Mouse (Mus musculus) right cerebral cortex, postnatal 4 days (tissue): ENCODE data around the gene Lefty1.
"Not testable (repeated sequence)": the region's sequence is repeated elsewhere in the genome, so short reads cannot be mapped to it uniquely, and the experiment has no call there.

ENCODE experiments used
- DNase-seq: peaks from one replicate; pipeline ENCODE4 v3.0.0-alpha.2; 2022

Lefty1 gene

GRCm38 (mm10) chr1:180957989-180958388 is 23.2 kb downstream of the Lefty1 start:
- no peak for DNase-seq

DNA sequence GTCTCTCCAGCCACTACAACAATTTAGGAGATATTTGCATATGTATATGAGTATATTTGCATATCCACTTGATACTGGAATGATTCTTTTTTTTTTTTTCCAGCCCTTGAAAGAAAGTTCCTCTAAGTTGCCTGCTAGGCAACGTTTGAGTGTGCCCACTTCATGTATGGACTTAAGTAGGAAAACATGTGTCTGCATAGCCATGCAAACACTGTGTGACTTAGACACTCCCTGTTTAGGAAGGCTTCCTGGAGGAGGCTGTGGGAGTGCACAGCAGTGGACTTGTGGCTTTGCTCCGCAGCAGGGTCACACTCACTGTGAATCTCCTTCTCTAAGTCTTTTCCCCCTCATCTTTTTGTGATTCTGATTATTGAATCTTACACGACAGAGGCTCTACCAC is 24.0 kb downstream of the Lefty1 start:
- no peak for DNase-seq

GRCm38 (mm10) chr1:180965786-180966185 is 31.0 kb downstream of the Lefty1 start:
- no peak for DNase-seq

DNA sequence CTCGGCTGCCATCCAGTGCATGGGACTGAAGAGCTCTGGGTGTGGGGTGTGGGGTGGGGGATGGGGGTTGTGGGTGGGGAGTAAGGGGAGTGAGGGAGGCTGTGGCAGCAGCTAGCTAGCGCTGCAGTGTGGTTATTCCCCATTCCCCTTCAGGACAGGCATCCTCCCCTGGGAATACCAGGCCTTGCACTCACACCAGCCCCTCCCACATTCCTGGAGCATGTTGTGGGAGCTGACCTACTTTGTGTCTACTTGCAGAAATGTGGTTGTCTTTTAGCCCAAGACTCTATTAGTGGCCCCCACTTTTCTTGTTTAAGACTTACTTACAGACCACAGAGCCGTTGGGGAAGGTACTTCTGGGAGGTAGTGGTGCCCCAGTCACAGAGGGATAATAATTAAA is 31.7 kb downstream of the Lefty1 start:
- DNase-seq, result no peak

GRCm38 (mm10) chr1:180967261-180967660 is 32.4 kb downstream of the Lefty1 start:
- no peak for DNase-seq

- DNase-seq, result no peak
These were observed 38.1 kb downstream of the Lefty1 start for GRCm38 (mm10) chr1:180972941-180973340.

DNA sequence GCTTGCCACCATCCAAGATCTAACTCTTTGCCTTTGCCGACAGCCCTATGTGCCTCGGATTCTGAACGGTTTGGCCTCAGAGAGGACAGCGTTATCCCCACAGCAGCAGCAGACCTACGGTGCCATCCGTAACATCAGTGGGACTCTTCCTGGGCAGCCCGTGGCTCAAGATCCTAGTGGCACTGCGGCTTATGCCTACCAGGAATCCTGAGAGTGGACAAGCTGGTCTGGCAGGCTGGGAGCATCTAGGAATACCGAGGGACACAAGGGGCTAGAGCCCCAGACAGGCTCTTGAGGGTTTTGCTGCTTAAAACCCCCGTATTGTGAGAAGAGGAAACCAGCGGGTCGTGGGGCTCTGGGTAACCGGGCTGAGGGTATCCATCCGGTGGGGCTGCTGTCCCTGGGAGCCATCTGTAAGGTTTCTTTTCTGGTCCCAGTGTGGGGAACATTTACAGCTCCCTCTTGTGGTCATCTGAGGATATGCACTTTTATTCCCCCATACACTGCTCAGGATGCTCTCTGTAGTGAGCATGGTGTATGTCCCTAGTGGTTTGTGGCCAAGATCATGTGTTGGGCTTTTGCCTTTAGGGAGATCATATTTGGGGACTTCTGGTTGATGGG is 39.4 kb downstream of the Lefty1 start:
- no peak for DNase-seq

DNA sequence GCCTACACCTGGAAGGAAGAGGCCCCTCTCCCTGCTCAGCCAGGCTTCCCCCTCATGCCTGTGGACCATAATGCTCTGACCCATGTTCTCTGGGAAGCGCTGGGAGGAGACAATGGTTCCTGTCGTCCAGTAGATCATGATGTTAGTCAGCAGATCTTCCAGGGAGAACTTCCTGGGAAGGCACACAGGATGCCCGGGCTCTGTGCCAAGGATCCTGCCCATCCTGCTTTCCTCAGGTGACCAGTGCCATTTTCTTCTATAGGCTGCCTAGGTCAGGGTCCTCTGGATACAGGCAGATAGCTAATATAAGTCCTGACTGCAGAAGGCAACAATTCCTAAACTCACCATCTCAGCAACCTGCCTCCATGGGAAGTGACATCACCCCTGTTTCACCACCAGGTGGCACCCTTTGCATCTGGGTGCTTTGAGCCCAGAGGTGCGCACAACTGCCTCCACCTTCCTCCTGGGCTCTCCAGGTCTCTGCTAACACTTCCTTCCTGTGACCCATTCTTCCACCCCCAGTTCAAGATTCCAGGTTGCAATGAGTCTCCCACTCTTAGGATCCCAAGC is 41.4 kb downstream of the Lefty1 start:
- no peak for DNase-seq

GRCm38 (mm10) chr1:180979484-180980251 is 44.8 kb downstream of the Lefty1 start:
- no peak for DNase-seq

DNA sequence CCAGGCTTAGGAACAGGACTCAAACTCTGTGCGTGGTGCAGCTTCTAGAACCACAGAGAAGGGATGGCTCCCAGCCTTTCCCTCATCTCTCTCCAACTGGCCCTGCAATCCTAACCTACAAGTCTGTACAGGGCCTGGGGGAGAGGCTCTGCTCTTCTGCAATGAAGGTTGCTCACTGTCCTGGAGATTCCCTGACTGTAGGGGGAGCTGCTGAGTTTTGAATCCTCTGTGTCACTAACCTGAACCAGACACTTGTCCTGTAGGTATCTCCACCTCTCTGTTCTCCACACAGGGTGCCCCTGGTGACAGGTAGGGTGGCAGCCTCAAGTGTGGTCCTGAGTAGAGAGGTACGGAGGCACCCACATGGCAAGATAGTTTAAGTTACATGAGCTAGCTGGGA is 45.6 kb downstream of the Lefty1 start:
- no peak for DNase-seq

DNA sequence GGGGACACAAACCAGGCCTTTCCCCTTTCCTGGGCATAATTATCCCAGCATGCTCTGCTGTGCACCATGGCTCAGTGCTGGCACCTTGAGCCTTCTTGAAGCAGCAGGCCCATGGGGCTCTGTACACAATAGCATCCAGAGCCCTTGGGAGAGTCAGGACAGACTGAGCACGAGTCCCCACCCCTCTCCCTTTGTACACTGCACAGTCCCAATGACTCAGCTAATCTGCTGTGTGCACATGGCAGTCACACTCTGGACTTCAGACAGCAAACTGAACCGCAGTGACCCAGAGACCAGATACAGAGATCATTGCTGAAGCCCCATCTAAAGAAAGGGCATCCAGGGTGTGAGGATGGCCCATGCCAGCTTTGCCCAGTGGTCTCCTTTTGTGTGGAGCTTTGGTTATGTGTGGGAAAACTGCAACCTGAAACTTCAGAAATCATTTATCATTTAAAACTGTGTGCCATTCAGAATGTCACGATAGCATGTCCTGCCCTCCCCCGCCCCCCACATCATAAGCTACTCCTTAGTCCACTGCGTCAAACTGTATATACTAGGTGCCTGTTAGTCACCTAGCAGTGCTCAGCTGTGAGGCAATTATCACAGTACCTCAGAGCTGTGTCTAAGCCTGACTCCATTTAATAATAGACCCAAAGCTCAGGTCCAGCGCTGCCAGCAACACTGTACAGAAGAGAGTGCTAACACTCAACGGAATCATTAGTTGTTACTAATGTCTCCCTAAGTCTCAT is 46.6 kb downstream of the Lefty1 start:
- DNase-seq, result not testable (repeated sequence)

- DNase-seq, result no peak
These were observed 51.9 kb downstream of the Lefty1 start for GRCm38 (mm10) chr1:180986701-180987100.

GRCm38 (mm10) chr1:180987759-180988158 is 52.9 kb downstream of the Lefty1 start:
- DNase-seq, result peak; percentile 87
